Mouse (Mus musculus) ES-Bruce4 (cell line): ENCODE data around the gene Col28a1. TPM values are rescaled to one million over a fixed set of nuclear protein-coding genes. Genes with fewer than 3 reads are reported as not detected.

Experiments used
- H3K27ac ChIP-seq: 2 replicates; pipeline ENCODE4 v1.5.1; 2012; ENCODE audit warnings: low read length, inconsistent platforms; ENCODE audit not compliant: insufficient read depth
- H3K27me3 ChIP-seq: 2 replicates; pipeline ENCODE4 v1.6.1; 2012; ENCODE audit warnings: mild to moderate bottlenecking, low read length, inconsistent platforms; ENCODE audit not compliant: control insufficient read depth, poor library complexity, insufficient read depth, severe bottlenecking
- H3K36me3 ChIP-seq: 2 replicates; pipeline ENCODE4 v1.6.1; 2012; ENCODE audit warnings: inconsistent platforms, mild to moderate bottlenecking, low read length, moderate library complexity; ENCODE audit not compliant: control insufficient read depth, poor library complexity, insufficient read depth, severe bottlenecking
- H3K4me1 ChIP-seq: one replicate; pipeline ENCODE4 v1.8.1; 2011; ENCODE audit warnings: low read length; ENCODE audit not compliant: control insufficient read depth, insufficient read depth
- H3K4me3 ChIP-seq: 2 replicates; pipeline ENCODE4 v1.5.1; 2011; ENCODE audit warnings: low read depth, mild to moderate bottlenecking, low read length
- H3K9ac ChIP-seq: 2 replicates; pipeline ENCODE4 v1.6.1; 2012; ENCODE audit warnings: low read depth, mild to moderate bottlenecking, inconsistent platforms; ENCODE audit not compliant: poor library complexity, severe bottlenecking
- H3K9me3 ChIP-seq: replicated peaks from 2 replicates; pipeline ENCODE4 v1.6.1; 2012; ENCODE audit warnings: mild to moderate bottlenecking, low read length, inconsistent platforms; ENCODE audit not compliant: control insufficient read depth, poor library complexity, insufficient read depth, severe bottlenecking
- CTCF ChIP-seq: IDR thresholded peaks from one replicate; pipeline ENCODE4 v1.8.1; 2011; ENCODE audit warnings: low read depth, low read length
- EP300 ChIP-seq: IDR thresholded peaks from 2 replicates; pipeline ENCODE4 v1.6.1; 2011; ENCODE audit warnings: low read depth, low read length; ENCODE audit not compliant: insufficient read depth
- POLR2A ChIP-seq: IDR thresholded peaks from one replicate; pipeline ENCODE4 v1.8.1; 2011; ENCODE audit warnings: low read length; ENCODE audit not compliant: insufficient read depth
- polyA plus RNA-seq: library from polyadenylated mRNA; stranded (reverse); fragments of >200 nt; gene quantifications from 2 replicates; pipeline ENCODE4 v1.2.4, GENCODE M21; 2011; ENCODE audit warnings: low read depth; ENCODE audit not compliant: missing spikeins, insufficient read depth, insufficient read length

Gene Col28a1
- polyA plus RNA-seq, 1 experiment: not detected

DNA sequence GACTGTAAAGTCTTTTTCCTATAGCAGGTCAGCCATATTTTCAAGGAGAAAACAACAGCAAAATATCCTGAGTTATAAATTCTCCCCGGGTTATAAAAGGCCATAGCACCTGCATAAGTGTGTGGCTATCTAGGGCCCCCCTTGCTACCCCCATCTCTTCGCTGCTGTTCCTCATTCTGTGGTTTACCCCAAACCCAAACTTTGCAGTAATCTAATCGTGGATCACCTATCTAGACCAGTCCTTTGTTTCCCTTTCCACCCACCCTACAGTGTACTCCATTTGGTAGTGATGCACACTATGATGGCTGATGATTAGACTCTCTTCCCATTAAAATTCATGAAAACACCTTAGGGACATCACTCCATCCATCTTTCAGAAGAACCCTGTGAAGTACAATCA is 125.3 kb downstream of the Col28a1 start:
- Histone ChIP-seq H3K27me3 (no peaks in the 10 kb centered on the region), H3K4me1 (no peaks in the 10 kb centered on the region), H3K4me3 (no peak overlapping the region), H3K9ac (no peak overlapping the region), H3K27ac (no peak overlapping the region), H3K36me3 (no peaks in the 10 kb centered on the region), H3K9me3 (no peaks in the 10 kb centered on the region)
- no peak for TF ChIP-seq EP300
- TF ChIP-seq POLR2A: no peak
- no peak for TF ChIP-seq CTCF

DNA sequence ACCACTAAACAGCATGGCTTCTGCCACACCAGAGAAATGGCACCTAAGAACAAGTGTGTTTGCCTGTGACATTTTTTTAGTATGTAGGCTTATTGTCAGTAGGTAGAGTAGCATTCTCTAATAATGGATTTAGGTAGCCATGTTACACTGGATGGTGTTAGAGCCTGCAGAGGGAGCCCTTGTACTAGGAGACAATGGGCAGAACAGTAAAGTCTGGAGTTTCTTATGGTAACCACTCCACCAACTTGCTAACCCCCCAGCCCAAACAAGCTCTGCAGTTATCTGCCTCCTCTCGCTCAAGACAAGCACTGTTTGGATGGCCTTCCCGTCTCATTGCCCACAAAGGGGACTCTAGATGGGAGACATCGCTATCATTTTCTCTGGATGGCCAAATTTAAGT is 126.2 kb downstream of the Col28a1 start:
- H3K27ac ChIP-seq: no peak overlapping the region

GRCm38 (mm10) chr6:8059199-8059598 is 133.2 kb downstream of the Col28a1 start:
- no peak for TF ChIP-seq CTCF
- TF ChIP-seq POLR2A: no peak
- TF ChIP-seq EP300: no peak
- H3K27ac ChIP-seq: no peak overlapping the region

More for the DNA sequence above, 126.2 kb downstream of the Col28a1 start:
- Histone ChIP-seq H3K9me3 (no peaks in the 10 kb centered on the region), H3K4me1 (no peaks in the 10 kb centered on the region), H3K27me3 (no peaks in the 10 kb centered on the region), H3K36me3 (no peaks in the 10 kb centered on the region), H3K4me3 (no peak overlapping the region), H3K9ac (no peak overlapping the region)
- TF ChIP-seq CTCF (no peak), POLR2A (no peak), EP300 (no peak)

GRCm38 (mm10) chr6:8048216-8048615 is 144.2 kb downstream of the Col28a1 start:
- H3K9ac ChIP-seq: no peak overlapping the region
- H3K4me1 ChIP-seq: no peaks in the 10 kb centered on the region
- H3K4me3 ChIP-seq: no peak overlapping the region
- H3K9me3 ChIP-seq: no peaks in the 10 kb centered on the region
- no peaks in the 10 kb centered on the region for H3K27me3 ChIP-seq
- TF ChIP-seq EP300 (no peak), CTCF (no peak), POLR2A (no peak)
- H3K27ac ChIP-seq: no peak overlapping the region
- H3K36me3 ChIP-seq: no peaks in the 10 kb centered on the region

More at GRCm38 (mm10) chr6:8059199-8059598, 133.2 kb downstream of the Col28a1 start:
- Histone ChIP-seq H3K9me3 (no peaks in the 10 kb centered on the region), H3K4me3 (no peak overlapping the region), H3K36me3 (no peaks in the 10 kb centered on the region), H3K4me1 (no peaks in the 10 kb centered on the region), H3K9ac (no peak overlapping the region), H3K27me3 (no peaks in the 10 kb centered on the region)

DNA sequence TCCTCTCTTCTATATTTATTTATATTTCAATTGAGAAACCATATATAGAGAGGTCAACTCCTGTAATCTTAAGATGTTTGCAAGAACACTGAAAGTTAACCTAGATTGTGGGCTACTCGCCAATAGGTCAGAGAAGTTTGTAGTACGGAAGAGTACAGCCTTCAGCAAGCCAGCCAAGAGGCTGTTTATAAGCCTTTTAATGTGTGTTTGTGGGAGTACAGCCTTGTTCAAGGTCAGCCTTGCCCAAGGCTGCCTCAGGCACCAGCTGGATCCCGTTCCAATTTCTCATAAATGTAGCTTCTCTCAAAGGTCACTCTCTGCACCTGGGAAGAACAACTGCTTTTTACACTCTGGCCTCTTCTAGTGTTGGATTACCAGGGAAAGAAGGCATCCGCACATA is 146.0 kb downstream of the Col28a1 start:
- H3K4me3 ChIP-seq: no peak overlapping the region
- no peak overlapping the region for H3K27ac ChIP-seq
- H3K9me3 ChIP-seq: no peaks in the 10 kb centered on the region
- no peak overlapping the region for H3K9ac ChIP-seq
- H3K27me3 ChIP-seq: no peaks in the 10 kb centered on the region
- TF ChIP-seq EP300 (no peak), CTCF (no peak), POLR2A (no peak)
- H3K4me1 ChIP-seq: no peaks in the 10 kb centered on the region
- no peaks in the 10 kb centered on the region for H3K36me3 ChIP-seq

DNA sequence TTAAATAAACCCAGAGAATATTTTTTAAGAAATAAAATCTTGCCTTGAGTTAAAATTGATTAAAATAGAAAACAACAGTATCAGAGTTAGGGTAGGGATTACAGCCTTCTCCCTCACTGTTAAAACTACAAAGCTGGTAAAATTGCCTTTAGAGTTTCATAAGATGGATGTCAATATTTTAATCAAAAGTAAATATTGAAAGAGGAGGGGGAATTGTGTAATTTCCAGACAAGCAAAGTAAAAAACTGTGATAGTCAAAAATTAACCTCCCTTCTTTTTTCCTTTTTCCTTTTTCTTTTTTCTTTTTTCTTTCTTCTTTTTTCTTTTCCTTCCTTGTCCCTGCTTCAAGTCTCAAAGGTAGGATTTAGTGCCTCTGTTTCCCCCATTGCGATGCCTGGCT is 146.6 kb downstream of the Col28a1 start:
- no peak overlapping the region for H3K4me3 ChIP-seq
- no peaks in the 10 kb centered on the region for H3K9me3 ChIP-seq
- TF ChIP-seq EP300 (no peak), POLR2A (no peak), CTCF (no peak)
- H3K9ac ChIP-seq: no peak overlapping the region
- no peaks in the 10 kb centered on the region for H3K27me3 ChIP-seq
- H3K4me1 ChIP-seq: no peaks in the 10 kb centered on the region
- no peak overlapping the region for H3K27ac ChIP-seq
- no peaks in the 10 kb centered on the region for H3K36me3 ChIP-seq
